Mouse (Mus musculus) kidney, postnatal 0 days (tissue): ENCODE results near the gene Akap1. TPM values are rescaled to one million over a fixed set of nuclear protein-coding genes. Genes with fewer than 3 reads are reported as not detected.

ENCODE experiments used
- ATAC-seq: fragments of 200-750 bp; cut with Nextera tagmentation; replicated peaks from 2 replicates; pipeline ENCODE4 v1.8.0; 2017; ENCODE audit warnings: low read depth, moderate number of reproducible peaks, moderate TSS enrichment, moderate library complexity; ENCODE audit not compliant: low FRiP score
- DNase-seq: peaks from one replicate; pipeline ENCODE4 v3.0.0-alpha.2; 2016; ENCODE audit warnings: low spot score
- H3K27ac ChIP-seq: fragments of 300-500 bp; sonication (generic); 2 replicates; pipeline ENCODE4 v1.5.1; 2014; ENCODE audit warnings: mild to moderate bottlenecking
- H3K27me3 ChIP-seq: fragments of 300-500 bp; sonication (generic); 2 replicates; pipeline ENCODE4 v1.6.1; 2014; ENCODE audit warnings: low read length, mixed read lengths; ENCODE audit not compliant: insufficient read depth
- H3K36me3 ChIP-seq: fragments of 300-500 bp; sonication (generic); 2 replicates; pipeline ENCODE4 v1.6.1; 2014; ENCODE audit warnings: low read length, mixed read lengths; ENCODE audit not compliant: insufficient read depth
- H3K4me1 ChIP-seq: fragments of 300-500 bp; sonication (generic); replicated peaks from 2 replicates; pipeline ENCODE4 v1.6.1; 2014; ENCODE audit warnings: antibody characterized with exemption, low read length, mixed read lengths; ENCODE audit not compliant: insufficient read depth
- H3K4me2 ChIP-seq: fragments of 300-500 bp; sonication (generic); 2 replicates; pipeline ENCODE4 v1.6.1; 2014; ENCODE audit warnings: mild to moderate bottlenecking, low read length, moderate library complexity, mixed read lengths
- H3K4me3 ChIP-seq: fragments of 300-500 bp; sonication (generic); replicated peaks from 2 replicates; pipeline ENCODE4 v1.5.1; 2014; ENCODE audit warnings: low read depth, low read length
- H3K9ac ChIP-seq: fragments of 300-500 bp; sonication (generic); 2 replicates; pipeline ENCODE4 v1.6.1; 2014; ENCODE audit warnings: low read depth, low read length
- H3K9me3 ChIP-seq: fragments of 300-500 bp; sonication (generic); replicated peaks from 2 replicates; pipeline ENCODE4 v1.6.1; 2016; ENCODE audit warnings: low read length, inconsistent platforms, mixed read lengths
- CTCF ChIP-seq: IDR thresholded peaks from 2 replicates; pipeline ENCODE4 v1.5.1; 2016; ENCODE audit warnings: antibody characterized with exemption, low read depth, mild to moderate bottlenecking, moderate library complexity
- WGBS: fragments of 180-500 bp; shearing (Covaris S2); extraction: QIAGEN DNeasy Blood & Tissue Kit; methylation state at CpG from one replicate; pipeline ENCODE4 v1.1.7; 2014; 5-methylcytosine and 5-hydroxymethylcytosine counted together
- polyA plus RNA-seq: library from polyadenylated mRNA; unstranded; fragments of >200 nt; fragmentation: Nextera tagmentation; extraction: Ambion mirVana; gene quantifications from 2 replicates; pipeline ENCODE4 v1.2.1, GENCODE M21; 2015

Akap1 gene
- polyA plus RNA-seq, 1 experiment from 2014 or later, result 16.9 TPM

DNA sequence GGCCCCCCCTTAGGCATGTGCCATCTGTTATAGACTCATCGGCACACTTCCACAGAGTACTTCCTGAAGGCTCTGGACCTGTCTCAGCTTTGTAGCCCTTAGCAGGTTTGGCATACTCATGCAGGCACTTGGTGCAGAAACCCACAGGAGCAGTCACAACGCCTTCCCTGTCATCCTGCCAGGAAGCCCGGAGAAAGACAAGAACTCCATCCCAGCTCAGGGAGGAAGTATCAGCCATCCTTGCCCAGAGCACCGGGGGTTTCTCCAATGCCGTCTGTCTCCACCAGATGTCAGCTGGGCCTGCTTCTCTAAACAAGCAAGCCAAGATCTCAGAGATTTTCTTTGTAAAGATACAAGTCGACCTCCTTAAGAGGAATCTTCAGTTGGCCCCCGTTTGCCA lies 38.5 kb downstream of the Akap1 start:
- 34% methylated on average over 7 of the region's 7 CpGs for WGBS
- no peaks in the 10 kb centered on the region for H3K9me3 ChIP-seq
- H3K4me2 ChIP-seq, result no peak overlapping the region
- H3K9ac ChIP-seq, result no peak overlapping the region
- H3K27ac ChIP-seq, result no peak overlapping the region
- ATAC-seq (no peak), DNase-seq (peak; percentile 55)
- TF ChIP-seq CTCF, result peak; percentile 50
- no peaks in the 10 kb centered on the region for H3K27me3 ChIP-seq
- H3K36me3 ChIP-seq, result 0 out of 2 replicates have a peak, but pooled peaks cover 3% of the 10 kb centered on the region
- H3K4me1 ChIP-seq, result no peaks in the 10 kb centered on the region
- H3K4me3 ChIP-seq, result no peak overlapping the region

DNA sequence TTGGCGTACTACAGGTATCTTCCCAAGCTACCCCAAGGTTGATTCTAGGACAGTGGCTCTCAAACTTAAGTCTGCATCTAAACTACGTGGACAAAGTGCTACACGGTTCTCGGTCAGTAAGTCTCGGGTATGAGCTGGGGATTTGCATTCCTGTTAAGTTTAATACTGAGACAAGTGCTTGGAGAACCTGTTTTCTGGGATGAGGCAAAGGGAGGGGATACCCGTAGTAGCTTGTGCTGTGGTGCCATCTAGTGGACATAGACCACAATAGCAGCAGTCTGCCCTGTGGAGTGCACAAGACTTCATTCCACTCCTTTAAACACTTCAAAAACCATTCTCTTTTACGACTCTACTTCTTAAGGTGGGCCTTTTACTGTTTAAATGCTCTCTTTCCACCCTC lies 41.4 kb downstream of the Akap1 start:
- 2% methylated on average over 7 of the region's 7 CpGs for WGBS
- Histone ChIP-seq H3K9me3 (no peaks in the 10 kb centered on the region), H3K27ac (no peak overlapping the region), H3K27me3 (no peaks in the 10 kb centered on the region), H3K9ac (no peak overlapping the region), H3K4me1 (0 out of 2 replicates have a peak, but pooled peaks cover 3% of the 10 kb centered on the region), H3K36me3 (no peaks in the 10 kb centered on the region), H3K4me2 (peak overlapping the region; percentile 35; the same call in 1 of the 2 replicates), H3K4me3 (0 out of 2 replicates have a peak overlapping the region, but pooled peaks have one; percentile 11)
- peak; percentile 99 for TF ChIP-seq CTCF
- DNase-seq (peak; percentile 96), ATAC-seq (no peak; the same call in 1 of the 2 replicates)

DNA sequence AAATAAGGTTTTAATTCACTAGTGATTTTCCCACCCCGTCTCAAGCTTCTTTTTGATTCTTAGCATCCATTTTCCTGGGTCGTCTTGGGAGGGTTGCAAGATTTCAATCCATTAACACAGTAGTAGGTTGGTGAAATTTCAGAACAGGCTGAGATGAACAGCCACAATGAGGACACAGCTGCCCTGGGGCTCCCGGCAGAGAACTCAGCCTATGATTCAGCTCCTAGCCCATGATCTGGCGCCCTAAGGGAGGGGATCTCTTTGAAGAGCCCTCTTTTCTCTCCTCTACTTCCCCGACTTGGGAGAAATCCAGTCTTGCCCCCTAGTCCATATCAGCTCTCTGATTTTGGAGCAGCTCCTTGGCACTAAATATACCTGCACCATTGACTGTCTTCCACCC lies 41.9 kb downstream of the Akap1 start:
- TF ChIP-seq CTCF, result no peak
- H3K4me2 ChIP-seq, result peak overlapping the region; percentile 35; the same call in 1 of the 2 replicates
- DNase-seq (no peak), ATAC-seq (no peak)
- 0 out of 2 replicates have a peak overlapping the region, but pooled peaks have one; percentile 11 for H3K4me3 ChIP-seq
- H3K9ac ChIP-seq, result no peak overlapping the region
- no peaks in the 10 kb centered on the region for H3K27me3 ChIP-seq
- H3K4me1 ChIP-seq, result 0 out of 2 replicates have a peak, but pooled peaks cover 3% of the 10 kb centered on the region
- no peak overlapping the region for H3K27ac ChIP-seq
- no peaks in the 10 kb centered on the region for H3K9me3 ChIP-seq
- H3K36me3 ChIP-seq, result no peaks in the 10 kb centered on the region
- 34% methylated on average over 5 of the region's 5 CpGs for WGBS

DNA sequence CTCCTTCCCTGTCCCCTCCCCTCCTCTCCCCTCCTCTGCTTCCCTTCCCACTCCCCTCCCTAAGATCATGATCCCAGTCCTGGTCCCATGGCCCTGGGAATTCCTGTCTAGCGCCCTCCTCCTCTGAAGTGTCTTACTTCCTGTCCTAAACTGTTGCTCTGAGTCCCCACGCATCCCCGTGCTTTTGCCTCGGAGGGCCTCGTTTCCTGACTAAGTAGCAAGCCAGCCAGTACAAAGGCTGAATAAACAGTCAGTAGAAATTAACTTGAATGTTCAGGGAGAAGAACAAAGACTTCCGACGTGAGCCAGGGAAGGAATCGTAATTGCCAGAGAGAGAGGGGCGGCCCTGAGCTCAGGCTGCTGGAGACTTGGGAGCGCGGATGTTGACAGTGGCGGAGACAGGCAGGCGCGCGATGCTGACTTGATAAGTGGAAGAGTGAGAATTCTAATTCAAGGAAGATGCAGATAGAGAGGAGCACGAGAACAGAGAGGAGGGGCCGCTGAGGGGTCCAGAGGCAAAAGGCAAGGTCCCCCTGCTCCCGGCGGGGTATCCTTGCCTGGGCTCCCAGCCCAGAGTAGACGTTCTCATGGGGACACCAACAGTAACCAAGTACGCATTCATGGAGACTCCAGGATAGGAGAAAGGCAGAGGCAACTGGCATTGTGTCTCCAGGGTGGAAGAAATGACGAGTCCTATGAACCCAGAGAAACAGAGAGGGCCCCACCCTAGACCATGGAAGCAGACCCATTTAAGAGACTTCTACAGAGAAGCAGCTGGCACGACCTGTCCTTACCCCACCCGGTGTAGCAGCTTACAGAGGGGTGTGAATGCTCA lies 43.4 kb downstream of the Akap1 start:
- Histone ChIP-seq H3K27ac (peak overlapping the region; percentile 31; the same call in 1 of the 2 replicates), H3K9ac (no peak overlapping the region), H3K4me3 (no peak overlapping the region), H3K36me3 (no peaks in the 10 kb centered on the region), H3K4me2 (peak overlapping the region; percentile 23), H3K9me3 (no peaks in the 10 kb centered on the region), H3K4me1 (0 out of 2 replicates have a peak, but pooled peaks cover 3% of the 10 kb centered on the region), H3K27me3 (no peaks in the 10 kb centered on the region)
- peak; percentile 27; the same call in 1 of the 2 replicates for TF ChIP-seq CTCF
- 19% methylated on average over 24 of the region's 24 CpGs for WGBS
- DNase-seq, result peak; percentile 85
- no peak; the same call in 1 of the 2 replicates for ATAC-seq

DNA sequence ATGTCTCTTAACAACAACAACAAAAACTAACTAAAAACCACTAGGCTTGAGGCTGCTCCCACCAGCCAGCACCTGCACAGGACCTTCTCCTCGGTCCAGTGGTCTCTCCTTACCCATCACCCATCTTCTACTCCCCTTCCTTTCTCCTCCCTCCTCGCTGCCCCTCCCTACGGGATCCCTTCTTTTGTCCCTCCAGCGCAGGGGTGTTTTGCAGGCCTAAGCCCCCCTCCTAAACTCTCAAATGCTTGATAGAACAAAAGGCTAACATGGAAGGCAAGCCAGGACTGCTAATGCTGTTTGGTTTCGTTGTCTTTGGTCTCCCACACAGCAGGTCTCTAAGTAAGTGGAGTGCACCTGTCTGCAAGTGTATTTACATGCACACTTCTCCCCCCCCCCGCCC lies 44.1 kb downstream of the Akap1 start:
- no peaks in the 10 kb centered on the region for H3K9me3 ChIP-seq
- TF ChIP-seq CTCF, result no peak
- H3K27ac ChIP-seq, result no peak overlapping the region
- peak overlapping the region; percentile 23; the same call in 1 of the 2 replicates for H3K4me2 ChIP-seq
- H3K36me3 ChIP-seq, result no peaks in the 10 kb centered on the region
- WGBS, result 18% methylated on average over 6 of the region's 6 CpGs
- H3K27me3 ChIP-seq, result no peaks in the 10 kb centered on the region
- H3K4me3 ChIP-seq, result no peak overlapping the region
- H3K9ac ChIP-seq, result no peak overlapping the region
- ATAC-seq (no peak; the same call in 1 of the 2 replicates), DNase-seq (no peak)
- H3K4me1 ChIP-seq, result 0 out of 2 replicates have a peak, but pooled peaks cover 3% of the 10 kb centered on the region

DNA sequence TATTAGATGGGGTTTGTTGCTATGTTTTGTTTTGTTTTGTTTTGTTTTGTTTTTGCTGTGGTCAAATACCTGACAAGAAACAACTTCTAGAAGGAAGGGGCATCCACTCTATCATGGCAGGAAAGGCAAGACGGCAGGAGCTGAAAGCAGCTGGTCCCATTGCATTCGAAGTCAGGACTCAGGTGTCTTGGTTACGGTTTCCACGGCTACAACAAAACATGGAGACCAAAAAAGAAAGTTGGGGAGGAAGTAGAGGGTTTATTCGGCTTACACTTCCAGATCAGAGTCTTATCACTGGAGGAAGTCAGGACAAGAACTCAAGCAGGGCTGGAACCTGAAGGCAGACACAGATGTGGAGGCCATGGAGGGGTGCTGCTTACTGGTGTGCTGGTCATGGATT lies 47.3 kb downstream of the Akap1 start:
- DNase-seq, result no peak
- Histone ChIP-seq H3K27ac (no peak overlapping the region), H3K36me3 (no peaks in the 10 kb centered on the region), H3K9ac (no peak overlapping the region), H3K9me3 (no peaks in the 10 kb centered on the region), H3K4me1 (0 out of 2 replicates have a peak, but pooled peaks cover 3% of the 10 kb centered on the region), H3K27me3 (no peaks in the 10 kb centered on the region), H3K4me2 (no peak overlapping the region), H3K4me3 (no peak overlapping the region)
- no peak for TF ChIP-seq CTCF
- 78% methylated on average over 5 of the region's 5 CpGs for WGBS
- no peak for ATAC-seq
